Mouse (Mus musculus): ENCODE measurements around the gene Prep. TPM values are rescaled to one million over a fixed set of nuclear protein-coding genes. Genes with fewer than 3 reads are reported as not detected.
"Not testable (repeated sequence)": the region's sequence is repeated elsewhere in the genome, so short reads cannot be mapped to it uniquely, and the experiment has no call there.

The Prep gene
- polyA plus RNA-seq, 1 experiment from 2014 or later = 13.6 TPM

DNA sequence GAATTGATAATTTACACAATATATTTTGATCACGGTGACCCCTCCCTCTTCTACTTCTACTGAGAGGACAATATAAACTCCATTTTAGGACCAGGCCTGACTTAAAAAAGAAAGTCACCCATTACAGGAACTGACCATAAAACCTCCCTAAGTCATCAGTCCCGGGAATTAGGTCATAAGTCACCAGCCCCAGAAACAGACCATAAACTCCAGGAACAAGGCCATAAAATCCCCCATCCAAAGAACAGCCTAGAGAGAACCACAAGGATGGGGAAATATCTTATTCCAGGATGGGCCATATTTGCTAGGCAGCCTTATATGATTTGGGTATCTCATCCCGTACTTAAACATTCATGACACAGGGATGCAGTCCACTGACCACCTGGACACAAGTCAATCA is 107.3 kb downstream of the Prep start:
- ChIA-PET CTCF (no interaction called here), POLR2A (no interaction called here)
- no peak for TF ChIP-seq CTCF (IDR thresholded peaks at IDR 0.05)
- ATAC-seq (no peak), DNase-seq (ENCODE audit: low read depth, low spot score) (no peak)
- in situ Hi-C loops (cut with MboI; ENCODE audit: low pct_unique_long_range_greater_than_20kb) = no loop called here
- no peaks in the 10 kb centered on the region for H3K27me3 ChIP-seq

DNA sequence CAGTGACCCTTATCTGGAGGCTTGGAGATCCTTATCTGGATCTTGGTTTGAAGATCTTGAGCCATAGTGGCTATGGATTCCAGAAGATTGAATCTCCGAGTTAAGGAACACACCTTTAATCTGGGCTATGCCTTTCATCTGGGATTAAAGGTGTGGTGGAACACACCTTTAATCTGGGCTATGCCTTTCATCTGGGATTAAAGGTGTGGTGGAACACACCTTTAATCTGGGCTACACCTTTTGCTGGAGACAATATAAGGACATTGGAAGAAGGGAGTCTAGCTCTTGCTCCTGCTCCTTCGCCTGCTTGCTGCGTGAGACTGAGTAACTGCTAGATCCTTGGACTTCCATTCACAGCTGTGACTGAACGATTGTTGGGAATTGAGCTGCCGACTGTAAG is 110.8 kb downstream of the Prep start, which contains the start of gene Popdc3:
Popdc3 (plus strand) TSS at position 301 of the 400 bp plus-strand sequence.
- in situ Hi-C loops (cut with MboI; ENCODE audit: low pct_unique_long_range_greater_than_20kb); CTCF ChIA-PET: not testable (repeated sequence)

DNA sequence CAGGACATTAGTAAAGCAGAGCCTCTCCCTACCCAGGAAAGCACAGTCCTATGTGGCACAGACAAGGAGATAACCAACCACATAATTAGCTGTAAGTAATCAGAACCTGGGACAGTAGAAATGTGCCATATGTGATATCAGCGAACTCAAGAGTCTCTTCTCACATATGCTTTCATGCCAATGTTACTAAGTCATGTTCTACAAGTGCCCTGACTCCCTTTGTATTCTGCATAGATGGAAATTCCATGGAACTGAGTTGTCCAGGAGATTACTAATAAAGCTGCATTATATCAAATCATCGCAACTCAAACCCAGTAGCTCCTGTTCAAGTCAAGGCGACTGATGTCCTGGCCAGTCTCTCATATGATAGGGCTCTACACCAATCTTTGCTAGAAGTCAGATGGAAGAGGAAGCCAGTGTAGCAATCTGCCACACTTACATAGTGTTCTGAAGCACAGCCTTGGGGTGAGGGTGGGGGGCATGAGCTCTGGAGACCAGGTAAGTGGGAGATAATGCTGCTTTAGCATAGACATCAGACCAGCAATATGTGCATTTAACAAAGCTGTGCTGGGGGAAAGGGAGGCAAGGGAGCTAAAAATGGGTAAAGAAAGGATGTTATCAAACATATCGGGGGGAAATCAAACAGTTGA is 113.8 kb downstream of the Prep start:
- ATAC-seq = no peak
- POLR2A ChIA-PET = no interaction called here

More for the DNA sequence above, 110.8 kb downstream of the Prep start, which contains the start of gene Popdc3:
- DNase-seq (ENCODE audit: low read depth, low spot score); ATAC-seq; POLR2A ChIA-PET; H3K27me3 ChIP-seq: not testable (repeated sequence)

DNA sequence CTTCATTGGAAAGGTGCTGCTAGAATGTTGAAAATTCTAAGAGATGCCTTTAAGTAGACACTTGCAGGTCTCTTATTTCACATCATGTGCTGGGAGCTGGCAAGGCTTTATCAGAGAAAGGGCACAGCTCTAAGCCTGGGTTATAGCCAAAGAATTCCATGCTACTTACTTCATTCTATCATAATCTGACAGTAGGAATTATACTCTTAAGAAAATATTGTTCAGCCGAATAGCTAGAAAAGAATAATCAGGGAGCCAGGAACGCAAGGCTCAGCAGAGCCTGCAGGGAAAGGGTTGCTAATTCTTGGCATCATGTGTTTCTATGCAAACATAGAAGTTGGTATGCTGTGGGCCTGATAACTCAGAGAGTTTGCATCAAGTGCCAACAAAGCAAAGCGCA is 114.3 kb downstream of the Prep start:
- no peaks in the 10 kb centered on the region for H3K27me3 ChIP-seq
- ATAC-seq (no peak), DNase-seq (ENCODE audit: low read depth, low spot score) (no peak)
- no peak for TF ChIP-seq CTCF (IDR thresholded peaks at IDR 0.05)
- ChIA-PET CTCF (interaction anchor here (0.8 to 1.4 kb wide), 3 partner anchors 12 to 78 kb away, joined by 3 to 4 read pairs (median 3); no protein-coding TSS in a partner anchor), POLR2A (no interaction called here)
- in situ Hi-C loops (cut with MboI; ENCODE audit: low pct_unique_long_range_greater_than_20kb) = no loop called here

More for the DNA sequence above, 113.8 kb downstream of the Prep start:
- H3K27me3 ChIP-seq = no peaks in the 10 kb centered on the region
- in situ Hi-C loops (cut with MboI; ENCODE audit: low pct_unique_long_range_greater_than_20kb) = no loop called here
- no peak for TF ChIP-seq CTCF (IDR thresholded peaks at IDR 0.05)
- DNase-seq (ENCODE audit: low read depth, low spot score) = no peak
- CTCF ChIA-PET = interaction anchor here (0.8 to 1.4 kb wide), 3 partner anchors 10 to 13 kb away, joined by 3 to 4 read pairs (median 3); no protein-coding TSS in a partner anchor

DNA sequence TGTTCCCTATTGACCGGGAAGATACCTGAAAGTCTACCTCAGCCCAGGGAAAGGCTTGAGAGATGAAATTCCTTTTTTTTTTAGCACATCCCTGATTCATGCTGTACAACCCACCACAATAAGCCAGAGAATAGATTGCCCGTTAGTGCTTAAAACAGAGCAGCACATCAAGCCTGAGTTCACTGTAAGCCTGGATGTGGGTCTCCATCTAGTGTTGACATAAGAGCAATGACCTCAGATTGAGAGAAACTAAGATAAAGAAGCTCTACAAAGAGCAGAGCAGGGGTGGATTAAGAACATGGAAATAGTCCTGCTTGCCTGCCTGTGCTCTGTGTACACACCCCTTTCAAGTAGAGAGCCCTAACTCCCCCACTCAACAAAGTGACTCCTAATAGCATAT is 118.5 kb downstream of the Prep start:
- no peak for TF ChIP-seq CTCF (IDR thresholded peaks at IDR 0.05)
- no peak for DNase-seq (ENCODE audit: low read depth, low spot score)
- ChIA-PET POLR2A (no interaction called here), CTCF (no interaction called here)
- in situ Hi-C loops (cut with MboI; ENCODE audit: low pct_unique_long_range_greater_than_20kb) = no loop called here
- no peak for ATAC-seq
- no peaks in the 10 kb centered on the region for H3K27me3 ChIP-seq

DNA sequence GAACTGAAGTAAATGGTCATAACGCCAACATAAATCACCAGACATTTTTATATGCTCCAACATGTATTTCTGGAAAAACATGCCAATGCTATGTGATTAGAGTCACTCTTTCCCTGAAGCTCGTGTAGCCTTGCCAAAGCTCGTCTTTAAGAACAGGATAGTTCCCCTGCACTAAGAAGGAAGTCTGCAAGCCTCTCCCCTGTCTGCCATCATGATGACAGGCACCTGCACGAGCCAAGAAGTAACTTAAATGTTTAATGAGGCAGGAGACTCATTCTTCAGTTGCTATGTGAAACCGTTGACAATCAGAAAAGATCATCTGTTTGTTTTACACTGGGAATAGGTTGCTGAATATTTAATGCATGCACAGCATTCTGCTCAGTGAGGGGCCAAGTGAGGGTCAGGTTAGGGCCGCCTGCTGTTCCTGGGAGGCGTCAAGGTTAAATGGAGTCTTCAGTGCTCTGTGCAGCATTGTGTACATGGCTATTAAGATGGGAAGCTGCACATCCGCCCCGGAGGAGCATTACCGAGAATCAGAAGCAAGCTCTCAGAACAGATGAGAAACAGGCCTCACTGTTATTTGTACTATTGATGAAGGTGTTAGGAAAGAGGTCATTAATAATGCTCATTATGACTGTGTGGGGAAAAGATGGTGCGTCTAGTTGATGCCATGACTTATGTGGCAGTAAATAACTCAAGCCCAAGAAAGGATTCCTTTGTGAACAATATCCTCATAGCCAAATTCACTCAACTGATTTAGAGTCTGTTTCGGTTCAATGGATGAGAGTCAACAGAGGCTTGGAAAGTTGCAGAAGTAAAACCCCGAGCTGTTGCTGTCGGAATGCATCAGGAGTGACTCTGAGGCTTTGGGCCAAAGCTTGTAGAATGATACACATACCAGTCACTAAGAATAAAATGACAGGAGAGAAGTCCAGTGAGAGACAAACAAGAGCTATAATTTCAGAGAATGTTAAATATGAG is 126.6 kb downstream of the Prep start:
- ATAC-seq (peak; percentile 85), DNase-seq (ENCODE audit: low read depth, low spot score) (peak; percentile 66)
- no peaks in the 10 kb centered on the region for H3K27me3 ChIP-seq
- in situ Hi-C loops (cut with MboI; ENCODE audit: low pct_unique_long_range_greater_than_20kb) = no loop called here
- no peak for TF ChIP-seq CTCF (IDR thresholded peaks at IDR 0.05)
- ChIA-PET POLR2A (interaction anchor here (0.9 kb wide), 1 partner anchor 69 kb away, joined by 4 read pairs; no protein-coding TSS in a partner anchor), CTCF (interaction anchor here (0.9 kb wide), 1 partner anchor 74 kb away, joined by 4 read pairs; no protein-coding TSS in a partner anchor)

DNA sequence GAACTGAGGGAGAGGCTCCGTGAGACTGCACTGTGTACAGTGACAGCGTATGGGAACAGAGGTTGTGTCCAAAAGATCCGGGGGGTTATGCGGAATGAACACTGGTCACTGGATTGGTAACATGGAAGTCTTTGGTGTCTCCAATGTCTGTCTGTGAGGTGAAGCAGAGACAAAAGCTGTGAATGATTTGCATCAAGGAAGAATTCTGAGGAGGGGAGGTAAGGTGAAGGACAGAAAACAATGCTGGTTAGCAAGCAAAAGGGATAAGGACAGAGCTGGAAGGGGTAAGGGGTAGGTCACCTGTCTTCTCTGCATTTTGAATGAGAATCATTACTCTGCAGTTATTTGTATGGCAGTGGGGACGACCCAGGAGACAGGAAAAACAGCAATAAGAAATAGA is 127.5 kb downstream of the Prep start:
- CTCF ChIA-PET = interaction anchor here (0.7 to 0.9 kb wide), 2 partner anchors 66 to 73 kb away, joined by 3 to 4 read pairs; no protein-coding TSS in a partner anchor
- ATAC-seq (no peak), DNase-seq (ENCODE audit: low read depth, low spot score) (no peak)
- in situ Hi-C loops (cut with MboI; ENCODE audit: low pct_unique_long_range_greater_than_20kb) = no loop called here
- H3K27me3 ChIP-seq = no peaks in the 10 kb centered on the region
- TF ChIP-seq CTCF (IDR thresholded peaks at IDR 0.05) = no peak
- POLR2A ChIA-PET = interaction anchor here (0.9 kb wide), 1 partner anchor 68 kb away, joined by 4 read pairs; no protein-coding TSS in a partner anchor

DNA sequence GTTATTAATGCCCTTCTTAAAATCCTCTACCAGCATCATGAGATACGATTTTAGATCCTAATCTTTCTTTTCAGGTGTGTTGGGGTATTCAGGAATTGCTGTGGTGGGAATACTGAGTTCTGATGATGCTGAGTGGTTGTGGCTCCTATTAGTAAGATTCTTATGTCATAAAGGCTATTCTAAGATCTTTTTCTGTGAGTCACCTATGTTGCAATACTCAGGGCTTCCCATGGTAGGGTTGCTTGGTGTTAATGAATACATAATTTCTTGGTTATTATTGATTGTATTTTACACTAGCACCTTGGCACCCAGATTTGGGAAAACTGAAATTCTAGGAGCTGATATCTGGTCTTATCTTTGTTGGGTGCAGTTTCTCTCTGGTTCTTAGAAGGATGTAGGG is 137.6 kb downstream of the Prep start:
- ChIA-PET CTCF (no interaction called here), POLR2A (no interaction called here)
- in situ Hi-C loops (cut with MboI; ENCODE audit: low pct_unique_long_range_greater_than_20kb) = no loop called here
- DNase-seq (ENCODE audit: low read depth, low spot score) = no peak
- no peaks in the 10 kb centered on the region for H3K27me3 ChIP-seq
- no peak for ATAC-seq
- no peak for TF ChIP-seq CTCF (IDR thresholded peaks at IDR 0.05)

DNA sequence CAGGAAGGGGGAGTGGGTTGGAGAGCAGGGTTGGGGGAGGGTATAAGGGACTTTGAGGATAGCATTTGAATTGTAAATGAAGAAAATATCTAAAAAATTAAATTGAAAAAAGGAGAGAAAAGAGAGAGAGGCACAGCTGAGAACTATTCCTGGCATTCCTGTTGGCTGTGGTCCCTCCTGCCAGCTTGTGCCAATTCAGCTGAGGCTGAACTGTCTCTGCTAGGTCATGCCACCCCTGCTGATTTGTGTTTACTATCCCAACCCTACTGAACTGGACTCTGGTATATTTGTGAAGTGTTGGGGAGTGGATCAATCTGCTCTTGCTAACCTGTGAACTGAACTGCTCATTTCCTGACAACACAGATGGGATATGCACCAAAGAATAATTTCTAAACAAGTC is 143.2 kb downstream of the Prep start:
- H3K27me3 ChIP-seq = no peaks in the 10 kb centered on the region
- DNase-seq (ENCODE audit: low read depth, low spot score) (no peak), ATAC-seq (no peak)
- CTCF ChIA-PET = no interaction called here
- TF ChIP-seq CTCF (IDR thresholded peaks at IDR 0.05) = no peak
- in situ Hi-C loops (cut with MboI; ENCODE audit: low pct_unique_long_range_greater_than_20kb) = no loop called here
- POLR2A ChIA-PET = interaction anchor here (0.6 kb wide), 1 partner anchor 66 kb away, joined by 3 read pairs; no protein-coding TSS in a partner anchor

DNA sequence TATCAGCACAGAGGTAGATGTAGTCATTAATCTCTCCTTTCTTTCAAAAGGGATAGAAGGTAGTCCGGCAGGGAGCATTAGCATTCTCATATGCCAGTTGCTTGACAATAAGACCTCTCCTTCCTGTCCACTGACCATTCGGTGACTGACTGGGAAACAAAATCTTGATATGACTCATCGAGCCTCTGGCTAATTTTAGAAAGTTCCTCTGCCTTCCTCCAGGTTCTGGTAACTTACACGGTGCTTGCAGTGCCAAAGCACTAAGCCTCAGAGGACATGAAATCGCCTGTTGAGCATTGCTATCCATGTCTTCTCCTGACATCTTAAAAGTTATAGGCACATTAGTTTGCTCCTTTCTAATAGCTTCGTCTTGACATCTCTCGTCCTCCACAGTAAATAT is 149.7 kb downstream of the Prep start:
- POLR2A ChIA-PET = no interaction called here
- TF ChIP-seq CTCF (IDR thresholded peaks at IDR 0.05) = no peak
- ATAC-seq (peak; percentile 74), DNase-seq (ENCODE audit: low read depth, low spot score) (no peak)
- H3K27me3 ChIP-seq = no peaks in the 10 kb centered on the region
- in situ Hi-C loops (cut with MboI; ENCODE audit: low pct_unique_long_range_greater_than_20kb) = no loop called here
- CTCF ChIA-PET = no interaction called here

Other genes starting within 250 kb of the Prep start
- gene Popdc3, start 110.9 kb downstream of the Prep start, polyA plus RNA-seq (2021) = 9.9 TPM

All from Patski (cell line).